Mouse (Mus musculus) adrenal gland, postnatal 10 days (tissue): ENCODE results near the gene Aldh1b1. TPM values are rescaled to one million over a fixed set of nuclear protein-coding genes. Genes with fewer than 3 reads are reported as not detected.

Experiments
- DNase-seq: peaks from one replicate; pipeline ENCODE4 v3.0.0; 2021; ENCODE audit warnings: mixed read lengths
- total RNA-seq, 2 experiments: library from RNA; stranded (reverse); gene quantifications; 2 replicates each; pipeline ENCODE4 v1.2.3; 2021

The Aldh1b1 gene
- total RNA-seq, 2 experiments from 2014 or later = 22.1 to 28.1 TPM

- DNase-seq = no peak
Observed at GRCm38 (mm10) chr4:45783671-45784070, 15.2 kb upstream of the Aldh1b1 start.

- no peak for DNase-seq
Observed at GRCm38 (mm10) chr4:45785959-45786358, 12.9 kb upstream of the Aldh1b1 start.

- DNase-seq = no peak
Observed at GRCm38 (mm10) chr4:45786674-45787073, 12.1 kb upstream of the Aldh1b1 start.

- DNase-seq = no peak
Observed at GRCm38 (mm10) chr4:45788446-45789081, 10.3 kb upstream of the Aldh1b1 start.

- peak; percentile 26 for DNase-seq
Observed at GRCm38 (mm10) chr4:45789263-45789958, 9.4 kb upstream of the Aldh1b1 start.

- DNase-seq = no peak
Observed at GRCm38 (mm10) chr4:45790018-45790417, 8.8 kb upstream of the Aldh1b1 start.

- peak; percentile 18 for DNase-seq
Observed at GRCm38 (mm10) chr4:45795191-45795811, 3.5 kb upstream of the Aldh1b1 start.

- DNase-seq = no peak
Observed at GRCm38 (mm10) chr4:45796760-45797159, 2.1 kb upstream of the Aldh1b1 start.

GRCm38 (mm10) chr4:45799956-45800537, 1.2 kb downstream of the Aldh1b1 start:
- peak; percentile 10 for DNase-seq

- DNase-seq = no peak
Observed at GRCm38 (mm10) chr4:45802900-45803299, 4.1 kb downstream of the Aldh1b1 start.

GRCm38 (mm10) chr4:45808034-45808433, 9.2 kb downstream of the Aldh1b1 start:
- DNase-seq = no peak

- no peak for DNase-seq
Observed at GRCm38 (mm10) chr4:45811250-45811649, 12.4 kb downstream of the Aldh1b1 start.

- peak; percentile 73 for DNase-seq
Observed at GRCm38 (mm10) chr4:45815542-45815941, 16.7 kb downstream of the Aldh1b1 start.

GRCm38 (mm10) chr4:45818814-45819207, 20.0 kb downstream of the Aldh1b1 start:
- DNase-seq = no peak

GRCm38 (mm10) chr4:45819208-45819931, 20.5 kb downstream of the Aldh1b1 start:
- DNase-seq = peak; percentile 36

- DNase-seq = peak; percentile 80
Observed at GRCm38 (mm10) chr4:45820074-45820830, 21.4 kb downstream of the Aldh1b1 start.

- DNase-seq = no peak
Observed at GRCm38 (mm10) chr4:45821995-45822394, 23.2 kb downstream of the Aldh1b1 start.

- no peak for DNase-seq
Observed at GRCm38 (mm10) chr4:45822781-45823575, 24.2 kb downstream of the Aldh1b1 start.

- no peak for DNase-seq
Observed at GRCm38 (mm10) chr4:45824049-45824760, 25.4 kb downstream of the Aldh1b1 start.
